Mouse (Mus musculus) spleen, postnatal 10 days (tissue): ENCODE measurements at regions not wholly inside any gene's neighbourhood (a gene's known extent, or its start where the extent isn't known, plus 50 kb on each side); places are given as distances from the start of the nearest gene placed in this dataset.

Source experiments
- DNase-seq, 2 experiments: peaks; one replicate each; pipeline ENCODE4 v3.0.0; 2021 to 2022; ENCODE audit warnings: low spot score in 2 of 2

DNA sequence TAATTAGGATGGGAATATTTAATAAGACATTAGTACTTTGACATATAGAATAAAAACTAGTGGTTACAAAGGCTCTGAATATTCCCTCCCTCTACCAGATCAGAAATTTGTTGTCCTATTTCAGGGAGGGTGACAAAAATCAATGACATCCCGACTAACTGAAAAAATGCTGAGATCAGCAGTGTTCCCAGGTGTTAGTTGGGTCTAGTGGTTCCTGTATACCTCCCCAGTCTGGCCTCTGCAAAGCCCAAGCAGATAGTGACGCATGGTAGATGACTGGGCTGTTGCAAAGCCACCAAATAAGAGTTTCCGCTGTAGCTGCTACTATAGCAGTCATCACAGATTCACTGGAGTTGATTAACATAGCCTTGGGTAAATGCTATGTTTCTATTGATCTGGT is 59.9 kb upstream of the Gm4791 start:
- DNase-seq = no peak

DNA sequence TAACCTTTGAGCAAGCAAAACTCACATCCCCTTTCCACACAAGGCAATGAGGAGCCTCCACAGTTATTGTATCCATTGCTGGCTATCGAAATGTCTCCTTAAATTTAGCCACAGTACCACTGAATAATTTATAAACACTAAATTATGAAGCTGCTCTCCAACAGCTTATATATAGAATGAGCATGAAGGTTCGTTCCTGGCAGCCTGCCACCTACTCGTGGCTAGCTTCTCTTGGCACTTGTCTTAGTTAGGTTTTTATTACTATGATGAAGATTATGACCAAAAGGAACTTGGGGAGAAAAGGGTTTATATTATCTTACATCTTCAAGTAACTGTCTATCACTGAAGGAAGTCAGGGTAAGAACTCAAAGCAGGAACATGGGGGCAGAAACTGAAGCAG is 72.9 kb upstream of the Gm4791 start:
- no peak for DNase-seq

DNA sequence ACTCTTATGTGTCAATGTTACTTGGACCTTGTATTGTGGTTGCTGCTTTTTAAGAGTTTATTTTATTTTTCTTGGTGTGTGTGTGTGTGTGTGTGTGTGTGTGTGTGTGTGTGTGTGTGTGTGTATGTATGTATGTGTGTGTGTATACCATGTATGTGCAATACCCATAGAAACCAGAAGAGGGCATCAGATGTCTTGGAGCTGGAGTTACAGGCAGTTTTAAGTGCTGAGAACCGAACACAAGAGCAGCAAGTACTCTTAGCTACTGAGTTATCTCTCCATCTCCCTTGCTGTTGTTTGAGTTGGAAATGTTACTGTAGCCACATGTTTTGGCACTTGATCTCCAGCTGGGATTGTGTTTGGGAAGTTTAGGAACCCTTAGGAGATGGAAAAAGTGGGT is 78.5 kb upstream of the Gm4791 start:
- DNase-seq = no peak

DNA sequence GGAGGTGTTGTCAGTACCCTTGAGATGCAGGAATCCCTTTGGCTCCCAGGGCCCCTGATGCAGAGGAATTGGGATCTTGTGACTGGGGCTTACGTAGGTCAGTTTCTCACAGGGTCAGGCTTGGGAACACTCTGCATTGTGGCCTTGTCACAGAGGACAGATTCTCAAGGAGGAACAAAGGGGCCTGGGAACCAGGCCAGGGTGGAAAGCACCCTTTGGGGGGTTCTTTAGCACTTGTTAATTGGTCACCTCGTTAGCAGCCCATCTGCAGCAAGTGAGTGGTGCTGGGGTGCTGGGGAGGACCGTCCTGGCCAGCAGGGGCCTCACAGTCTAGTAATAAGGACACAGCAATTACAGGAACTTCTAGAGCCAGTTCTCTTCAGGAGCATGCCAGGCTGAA is 85.3 kb upstream of the Gm4791 start:
- DNase-seq = no peak

DNA sequence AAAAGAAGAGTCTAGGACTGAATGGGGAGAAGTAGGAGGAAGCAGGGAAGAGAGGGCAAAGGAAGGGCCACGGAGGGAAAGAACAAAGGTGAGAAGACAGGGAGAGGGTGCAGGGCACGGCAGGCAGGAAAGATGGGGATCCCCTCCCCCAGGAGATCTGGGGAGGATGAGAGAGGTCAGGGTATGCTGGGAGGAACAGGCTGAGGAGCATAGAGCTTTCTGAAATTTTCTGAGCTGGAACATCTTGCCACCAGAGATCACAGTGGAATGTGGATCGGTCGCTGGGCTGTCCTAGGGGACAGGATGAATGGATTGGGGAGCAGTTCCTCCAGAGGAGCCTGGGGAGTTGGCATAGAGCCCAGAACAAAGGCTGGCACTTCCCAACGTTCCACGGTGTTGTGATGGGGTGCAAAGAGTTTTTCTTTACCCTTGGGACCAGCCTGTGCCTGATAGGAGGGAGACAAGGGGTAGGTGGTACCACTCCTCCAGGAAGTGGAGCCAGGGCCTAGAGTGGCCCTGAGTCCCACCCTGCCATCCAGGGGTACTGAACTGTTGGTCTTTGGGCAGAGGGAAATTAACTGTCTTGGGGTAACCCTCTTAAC is 89.0 kb upstream of the Gm4791 start:
- no peak for DNase-seq

DNA sequence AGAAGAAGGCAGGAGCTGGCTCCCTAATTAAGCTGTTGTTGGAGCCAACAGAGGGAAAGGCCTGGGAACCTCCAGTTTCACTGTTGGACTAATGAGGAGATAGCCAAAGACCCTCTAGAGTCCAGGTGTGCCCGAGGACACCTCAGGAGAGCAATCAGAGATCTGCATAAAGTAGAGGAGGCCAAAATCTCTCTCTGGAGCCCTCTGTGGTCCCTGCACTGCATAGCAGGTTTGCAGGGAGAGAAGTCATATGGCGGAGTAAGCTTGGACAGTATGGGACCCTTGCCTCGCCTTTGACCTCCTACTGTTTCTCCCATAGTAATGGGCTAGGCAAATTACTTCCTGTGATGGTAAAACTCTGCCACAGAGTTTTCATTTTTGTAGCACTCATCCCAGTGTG is 93.5 kb upstream of the Gm4791 start:
- DNase-seq = no peak

DNA sequence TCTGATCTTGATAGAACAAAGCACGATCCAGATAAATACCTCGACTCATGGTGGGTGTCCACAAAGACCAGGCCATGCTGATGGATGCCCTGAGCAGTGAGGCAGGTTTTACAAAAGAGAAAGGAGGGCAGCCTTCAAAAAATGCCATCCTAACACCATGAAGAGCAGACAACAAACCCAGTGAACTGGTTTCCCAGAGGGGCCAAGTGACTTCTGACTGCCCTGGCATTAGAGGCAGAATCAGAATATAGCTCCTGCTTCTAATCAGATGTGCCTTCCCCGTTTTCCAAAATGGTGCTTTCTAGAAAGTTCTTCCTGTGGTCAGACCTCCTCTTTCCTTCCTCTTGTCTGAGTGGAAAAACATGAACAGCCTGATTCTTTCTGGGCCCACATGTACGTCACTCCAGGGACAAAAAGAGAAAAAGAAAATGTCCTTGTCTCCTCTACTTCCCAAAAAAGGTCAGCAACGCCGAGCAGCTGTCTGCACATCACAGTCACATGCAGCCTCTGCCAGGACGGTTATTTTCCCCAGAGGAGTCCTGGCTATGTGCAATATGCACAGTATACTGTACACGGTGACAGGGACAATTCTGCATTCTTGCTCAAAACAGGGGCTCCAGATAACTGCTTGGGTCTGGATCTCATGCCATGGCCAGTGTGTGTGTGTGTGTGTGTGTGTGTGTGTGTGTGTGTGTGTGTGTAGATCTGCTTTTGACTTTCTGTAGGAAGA is 94.9 kb upstream of the Gm4791 start:
- DNase-seq = no peak

DNA sequence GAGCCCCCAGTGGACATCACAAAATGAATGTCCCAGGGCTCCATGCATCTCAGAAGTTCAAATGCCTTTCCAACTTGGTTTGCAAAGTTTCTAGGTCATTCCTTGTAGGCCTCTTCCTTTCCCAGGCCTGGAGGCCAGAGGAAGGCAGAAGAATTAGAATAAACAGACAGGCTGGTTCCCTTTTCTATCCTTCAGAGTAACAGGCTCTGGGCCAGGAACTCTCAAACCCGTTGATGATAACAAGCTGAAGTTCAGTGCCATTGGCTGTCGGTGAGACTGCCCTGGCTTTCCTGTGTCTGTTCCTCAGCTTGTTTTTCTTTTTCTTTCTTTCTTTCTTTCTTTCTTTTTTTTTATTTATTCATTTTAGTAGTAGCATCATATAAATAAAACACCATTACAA is 99.3 kb upstream of the Gm4791 start:
- no peak for DNase-seq

DNA sequence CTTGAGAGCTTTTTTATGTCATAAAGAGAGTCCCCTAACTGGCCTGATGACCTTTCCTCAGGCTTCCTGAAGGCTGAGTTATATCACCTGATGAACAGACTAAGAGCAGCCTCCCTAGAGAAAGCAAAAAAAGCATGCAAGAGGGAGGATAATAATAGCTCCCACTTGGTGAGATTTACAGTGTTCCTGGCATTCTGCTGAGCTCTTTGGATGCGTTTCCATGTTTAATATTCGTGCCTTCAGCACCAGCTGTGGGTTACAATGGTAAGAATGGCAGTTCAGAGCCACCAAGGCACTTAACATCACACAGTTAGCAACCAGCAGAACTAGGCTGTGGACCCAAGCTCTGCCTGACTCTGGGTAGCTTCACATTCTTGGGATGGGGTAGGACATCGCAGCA is 100.4 kb upstream of the Gm4791 start:
- DNase-seq = no peak

DNA sequence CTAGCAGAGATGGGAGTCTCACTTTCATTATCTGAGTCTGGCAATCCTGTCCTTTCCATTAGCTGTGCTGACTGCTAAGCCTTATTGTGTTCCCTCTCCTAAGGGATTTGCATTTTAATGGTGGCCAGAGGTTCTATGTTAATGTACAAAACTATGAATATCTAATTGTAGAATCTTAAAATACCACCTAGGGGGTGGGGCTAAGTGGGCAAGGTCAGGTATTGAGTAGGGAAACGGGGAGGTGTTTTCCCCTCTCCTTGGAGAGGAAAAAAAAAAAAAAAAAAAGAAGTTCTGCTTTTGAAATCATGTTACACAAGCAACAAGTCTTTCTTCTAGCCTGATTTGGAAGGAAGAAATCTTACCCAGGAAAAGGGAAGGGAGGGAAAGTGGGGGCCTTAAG is 106.7 kb upstream of the Gm4791 start:
- no peak for DNase-seq

DNA sequence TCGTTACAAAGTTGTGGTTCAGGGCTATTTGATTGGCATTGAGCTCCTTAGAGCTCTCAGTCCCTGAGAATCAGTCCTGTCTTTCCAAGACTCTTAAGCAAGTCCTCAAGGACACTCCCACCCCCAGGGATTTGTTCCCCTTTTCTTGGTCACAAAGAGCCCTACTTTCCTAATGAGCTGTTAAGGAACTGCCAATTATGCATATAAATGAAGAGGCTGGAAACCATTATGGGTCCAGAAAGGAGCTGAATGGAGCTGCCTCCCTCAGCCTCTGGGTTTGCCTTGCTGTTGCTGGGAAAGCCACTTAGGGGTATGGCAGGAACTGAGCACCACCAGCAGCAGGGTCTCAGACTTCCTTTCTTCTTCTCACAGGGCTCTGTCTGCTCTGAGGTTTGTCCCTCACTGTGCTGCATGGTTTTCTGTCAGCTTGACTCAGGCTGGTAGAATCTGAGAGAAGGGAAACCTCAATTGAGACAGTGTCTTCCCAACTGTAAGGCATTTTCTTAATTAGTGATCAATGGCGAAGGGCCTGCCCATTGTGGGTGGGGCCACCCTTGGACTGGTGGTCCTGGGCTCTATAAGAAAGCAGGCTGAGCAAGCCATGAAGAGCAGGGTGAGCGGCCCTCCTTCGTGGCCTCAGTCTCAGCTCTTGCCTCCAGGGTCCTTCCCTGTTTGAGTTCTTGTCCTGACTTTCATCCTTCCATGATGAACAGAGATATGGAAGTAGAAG is 108.4 kb upstream of the Gm4791 start:
- no peak for DNase-seq

DNA sequence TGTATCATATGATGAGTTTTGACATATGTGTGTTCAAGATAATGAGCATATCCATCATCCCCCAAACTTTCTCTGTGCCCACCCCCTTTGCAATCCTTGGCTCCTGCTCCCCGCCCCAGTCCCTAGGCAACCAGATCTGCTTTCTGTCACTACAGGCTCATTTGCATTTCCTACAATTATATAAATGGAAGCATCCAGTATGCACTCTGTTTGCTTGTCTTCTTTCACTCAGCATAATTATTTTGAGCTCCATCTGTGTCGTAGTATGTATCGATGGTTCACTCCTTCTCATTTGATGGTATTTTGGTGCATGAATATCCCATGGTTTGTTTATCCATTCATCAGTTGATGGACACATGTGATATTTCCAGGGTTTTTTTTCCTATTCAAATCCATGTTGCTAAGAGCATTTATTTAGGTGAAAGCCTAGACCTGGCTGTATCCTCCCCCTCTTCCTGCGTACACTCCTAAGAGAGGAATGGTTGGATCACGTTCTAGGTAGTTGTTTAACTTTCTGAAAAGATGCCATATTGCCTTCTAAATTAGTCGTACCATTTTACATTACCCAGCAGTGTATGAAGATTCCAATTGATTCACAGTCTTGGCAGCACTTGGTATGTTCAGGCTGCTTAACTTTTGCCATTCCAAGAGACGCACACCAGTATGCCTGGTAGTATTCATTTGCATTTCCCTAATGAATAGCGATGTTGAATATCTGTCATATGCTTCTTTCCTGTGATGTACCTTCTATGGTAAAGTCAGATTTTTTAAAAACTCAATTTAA is 127.1 kb upstream of the Gm4791 start:
- DNase-seq = no peak

DNA sequence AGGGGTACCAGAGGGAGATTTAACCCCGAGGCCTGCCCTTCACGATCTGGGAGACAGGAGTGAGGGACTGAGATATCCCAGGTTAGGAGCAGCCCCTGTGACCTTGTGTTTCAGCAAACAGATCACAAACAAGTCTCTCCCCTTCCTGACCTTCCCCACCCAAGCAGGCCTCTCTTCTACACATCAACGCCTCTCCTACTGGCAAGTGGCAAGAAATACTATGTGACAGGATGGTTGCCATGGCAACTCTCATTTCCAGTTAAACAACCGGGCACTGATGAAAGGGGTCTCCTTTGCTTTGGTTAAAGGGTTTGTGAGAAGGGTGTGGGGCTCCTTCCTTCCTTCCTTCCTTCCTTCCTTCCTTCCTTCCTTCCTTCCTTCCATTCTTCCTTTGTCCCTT is 134.6 kb upstream of the Gm4791 start:
- no peak for DNase-seq

DNA sequence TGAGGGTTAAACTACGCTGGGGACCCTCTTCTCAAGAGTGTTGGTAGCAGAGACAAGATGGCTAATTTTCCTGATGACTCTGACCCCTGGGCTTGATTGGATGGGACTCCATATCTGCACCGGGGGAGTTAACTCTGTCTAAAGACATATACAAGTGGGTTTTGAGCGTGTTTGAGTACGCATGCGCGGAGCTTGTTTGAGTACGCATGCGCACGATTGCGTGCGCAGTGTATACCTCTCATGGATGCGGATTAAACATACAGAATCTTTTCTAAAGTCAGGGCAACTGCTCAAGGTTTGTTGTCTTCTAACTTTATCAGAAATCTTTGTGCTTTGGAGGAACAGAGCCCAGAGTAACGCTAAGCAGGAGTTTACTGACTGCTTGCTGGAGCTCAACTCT is 146.8 kb upstream of the Gm4791 start:
- no peak for DNase-seq

DNA sequence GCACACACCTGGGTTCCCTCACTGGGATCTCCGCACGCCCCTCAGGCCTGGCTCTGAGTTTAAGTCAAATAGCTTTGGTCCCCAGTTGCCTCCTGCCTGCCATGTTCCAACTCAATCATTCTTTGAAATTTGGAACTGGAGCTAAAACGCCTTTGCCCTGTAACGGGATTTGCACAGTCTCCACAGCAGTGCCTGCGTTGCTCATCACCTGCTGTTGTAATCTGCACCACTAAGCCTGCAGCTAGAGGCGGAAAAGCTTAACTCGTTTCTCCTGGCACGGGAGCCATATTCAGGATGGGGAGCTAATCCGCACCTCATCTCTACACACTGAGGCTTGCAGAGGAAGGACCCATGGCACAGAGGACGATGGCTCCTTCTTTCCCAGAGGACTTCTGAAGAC is 147.2 kb upstream of the Gm4791 start:
- no peak for DNase-seq

DNA sequence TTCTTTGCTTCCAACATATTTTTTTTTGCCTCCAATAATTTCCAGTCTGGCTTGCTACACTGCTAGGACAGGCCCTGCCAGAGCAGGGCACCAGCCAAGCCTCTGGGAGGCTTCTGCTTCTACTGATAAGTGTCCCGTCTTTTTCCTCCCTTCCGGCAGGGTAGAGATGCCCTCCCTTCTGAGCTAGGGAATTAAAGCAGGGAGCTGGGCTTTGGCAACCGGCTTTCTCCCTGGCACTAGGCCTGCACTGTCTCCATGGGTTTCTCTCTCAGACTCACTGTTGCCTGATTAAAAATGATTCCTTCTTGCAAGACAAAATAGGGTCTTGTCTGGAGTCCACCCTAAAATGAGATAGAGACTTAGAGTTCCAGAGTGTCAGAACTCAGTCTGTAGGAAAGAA is 153.3 kb upstream of the Gm4791 start:
- DNase-seq = no peak

DNA sequence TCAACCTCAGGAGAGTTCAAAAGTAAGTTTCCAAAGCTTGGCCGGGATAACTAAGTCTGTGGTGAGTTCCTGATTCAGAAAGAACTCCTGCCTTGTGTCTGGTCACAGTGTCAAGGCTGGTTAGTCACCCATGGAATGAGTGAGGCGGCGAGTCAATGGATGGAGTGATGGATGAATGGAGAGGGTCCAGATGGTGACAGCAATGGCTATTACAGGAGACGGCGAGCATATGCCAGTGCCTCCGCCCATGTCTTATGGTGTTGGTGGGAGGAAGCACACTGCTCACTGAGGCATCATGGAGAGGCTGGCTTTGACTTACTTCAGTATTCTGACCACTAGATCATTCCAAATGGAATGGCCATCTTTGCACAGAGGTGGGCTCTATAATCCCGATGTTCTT is 154.8 kb upstream of the Gm4791 start:
- no peak for DNase-seq

DNA sequence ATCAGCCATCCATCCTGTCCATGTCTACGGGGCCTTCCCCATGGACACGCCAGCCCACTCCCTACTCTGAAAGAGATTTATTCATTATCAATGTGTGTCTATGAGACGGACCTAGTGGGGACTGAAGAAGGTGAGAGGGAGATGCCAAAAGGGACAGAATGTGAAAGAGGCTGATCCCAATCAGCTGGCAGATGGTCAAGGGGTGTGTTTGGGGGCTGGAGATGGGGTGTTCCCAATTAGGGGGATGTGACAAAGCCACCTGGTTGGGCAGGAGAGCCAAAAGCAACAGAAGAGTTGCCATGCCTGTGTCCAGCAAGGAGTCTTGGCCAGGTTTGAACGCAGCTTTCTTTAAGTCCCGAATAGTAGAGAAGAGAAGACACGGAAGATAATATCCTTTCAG is 157.0 kb upstream of the Gm4791 start:
- no peak for DNase-seq

DNA sequence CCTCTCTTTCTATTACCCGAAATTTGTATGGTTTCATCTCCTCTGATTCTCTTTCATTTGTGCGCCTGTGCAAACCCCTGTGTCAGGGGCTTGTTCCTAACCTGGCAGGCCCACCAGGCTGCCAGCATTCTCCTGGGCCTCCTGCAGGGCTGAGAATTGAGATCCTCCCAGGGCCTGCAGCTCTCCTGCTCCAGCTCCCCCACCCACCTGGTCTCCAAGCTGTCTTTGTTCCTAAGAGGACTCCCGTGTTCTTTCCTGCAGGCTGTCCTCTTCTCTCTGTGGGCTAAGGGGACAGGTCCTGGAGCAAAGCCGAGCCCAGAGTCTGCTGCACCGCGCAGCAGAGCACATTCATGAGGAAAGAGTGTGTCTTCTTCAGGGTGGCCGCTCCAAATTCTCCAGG is 163.3 kb upstream of the Gm4791 start:
- no peak for DNase-seq

DNA sequence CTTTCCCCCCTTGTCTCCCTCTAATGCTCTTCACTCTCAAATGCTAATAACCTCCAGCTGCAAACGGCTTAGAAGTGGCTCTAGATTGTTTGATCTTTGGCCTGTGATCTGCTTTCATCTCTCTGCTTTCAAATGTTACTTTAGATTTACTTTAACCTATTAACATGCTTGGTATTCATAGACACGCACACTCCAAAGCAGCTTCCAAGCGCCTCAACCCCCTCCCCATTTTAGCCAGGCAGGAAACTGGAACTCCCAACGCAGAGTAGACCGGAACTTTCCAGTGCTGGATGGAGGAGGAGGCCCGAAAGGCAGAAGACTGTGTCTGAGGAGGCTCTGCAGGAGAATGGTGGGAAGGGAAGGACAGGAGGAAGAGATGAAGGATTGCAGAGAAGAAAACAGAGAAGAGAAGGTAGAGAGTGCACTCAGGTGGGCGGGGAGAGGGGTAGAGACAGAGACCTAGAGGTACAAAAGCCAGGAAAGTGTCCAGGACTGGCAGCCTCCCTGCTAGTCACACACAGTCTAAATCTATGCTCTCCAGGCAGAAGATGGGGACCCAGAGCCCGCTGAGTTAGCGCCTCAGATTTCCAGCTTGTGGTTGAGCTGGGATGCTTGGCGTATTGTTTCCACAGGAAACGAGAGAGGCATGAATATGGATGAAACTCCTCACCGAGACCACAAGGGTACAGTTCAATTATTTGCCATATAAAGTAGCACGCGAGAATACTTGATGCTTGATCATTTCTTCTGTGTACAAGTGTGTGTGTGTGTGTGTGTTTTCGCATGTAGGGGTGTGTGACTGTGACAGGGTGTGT is 167.6 kb upstream of the Gm4791 start:
- no peak for DNase-seq

DNA sequence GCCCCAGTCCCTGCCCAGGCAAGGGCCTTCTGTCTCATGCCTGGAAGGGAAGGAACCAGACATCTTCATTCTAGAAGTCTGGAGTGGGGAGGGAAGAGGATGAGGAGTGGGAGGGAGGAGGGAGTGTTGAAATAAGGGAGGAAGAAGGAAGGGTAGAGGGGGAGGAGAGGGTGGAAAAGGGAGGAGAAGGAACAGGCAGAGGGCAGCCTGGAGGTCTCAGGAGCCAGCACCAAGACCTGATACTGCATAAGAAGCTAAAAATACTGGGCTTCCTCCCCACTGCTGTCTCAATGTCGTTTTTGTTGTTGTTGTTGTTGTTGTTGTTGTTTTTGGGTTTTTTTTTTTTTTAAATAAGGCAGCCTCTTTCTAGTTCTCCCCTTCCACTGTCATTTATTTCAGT is 168.2 kb upstream of the Gm4791 start:
- no peak for DNase-seq

DNA sequence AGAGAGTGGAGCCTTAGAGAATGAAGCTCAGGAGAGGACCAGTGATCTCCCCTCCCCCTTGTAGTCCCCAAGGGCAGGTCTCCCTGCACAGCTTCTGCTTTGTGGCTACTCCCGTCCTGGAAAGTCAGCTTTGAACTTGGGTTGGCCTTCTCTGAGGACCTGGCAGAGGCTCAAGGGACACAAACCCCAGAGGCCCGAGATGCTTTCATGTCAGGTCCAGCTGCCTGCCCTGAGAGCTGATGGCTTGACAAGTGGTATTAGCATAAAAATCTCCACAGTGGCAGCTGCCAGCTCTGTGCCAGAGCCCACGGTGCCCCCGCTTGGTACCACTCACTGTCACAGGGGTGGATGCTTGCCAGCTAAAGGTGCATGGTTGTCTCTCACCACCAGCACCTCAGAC is 173.8 kb upstream of the Gm4791 start:
- no peak for DNase-seq
